Mouse (Mus musculus) kidney, adult 9 months (tissue): ENCODE measurements around the gene Btnl4.
A peak's percentile ranks its signal among the peaks of the same experiment; 100 is the strongest.
"Not testable (repeated sequence)": the region's sequence is repeated elsewhere in the genome, so short reads cannot be mapped to it uniquely, and the experiment has no call there.

ENCODE experiments used
- DNase-seq: peaks from one replicate; pipeline ENCODE4 v3.0.0; 2022

The Btnl4 gene

GRCm38 (mm10) chr17:34477238-34478013 is at the start of gene Btnl4:
Gene Btnl4, minus strand, starts transcription at chr17:34477318.
- not testable (repeated sequence) for DNase-seq

- no peak for DNase-seq
These were observed 41.9 kb upstream of the Btnl4 start for GRCm38 (mm10) chr17:34519001-34519400.

GRCm38 (mm10) chr17:34518571-34518970 is 41.5 kb upstream of the Btnl4 start:
- not testable (repeated sequence) for DNase-seq

DNA sequence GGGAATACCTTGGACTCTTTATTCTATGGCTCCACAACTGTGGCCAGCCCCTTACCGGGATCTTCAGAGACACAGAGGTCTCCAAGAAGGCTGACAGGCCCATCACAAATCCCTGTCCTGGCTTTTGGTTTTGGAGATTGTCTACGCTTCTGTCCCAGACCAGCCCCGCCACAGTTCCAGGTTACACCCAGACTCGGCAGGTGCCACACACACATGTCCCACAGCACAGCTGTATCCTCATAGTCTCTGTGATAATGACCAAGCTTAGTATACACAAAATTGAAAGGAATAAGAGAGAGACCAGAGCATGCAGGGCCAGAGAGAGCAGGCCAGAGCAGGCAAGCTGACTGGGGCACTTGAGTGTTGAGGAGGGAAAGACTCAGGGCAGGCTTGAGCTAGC is 40.7 kb upstream of the Btnl4 start:
- DNase-seq, result no peak

- no peak for DNase-seq
These were observed 40.1 kb upstream of the Btnl4 start, which contains the start of gene Btnl6 for GRCm38 (mm10) chr17:34517252-34517651. Gene Btnl6, minus strand, starts transcription at chr17:34517352.

DNA sequence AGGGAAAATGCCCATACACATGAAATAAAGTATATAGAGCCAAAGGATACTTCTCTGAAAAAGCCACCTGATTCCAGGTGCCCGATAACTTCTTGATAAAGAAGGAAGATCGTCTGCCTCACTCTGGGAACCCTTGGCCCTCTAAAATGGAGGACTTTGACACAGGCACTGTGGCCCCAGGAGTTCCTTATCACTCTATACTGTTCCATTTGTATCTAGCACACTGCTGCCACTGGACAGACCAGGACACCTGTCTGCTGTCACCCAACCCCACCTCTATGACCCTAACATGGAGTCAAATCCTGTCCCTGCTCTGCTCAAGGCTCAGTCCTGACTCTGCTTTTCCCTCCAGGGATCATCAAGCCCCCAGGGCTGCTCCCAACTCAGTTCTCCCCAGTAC is 39.4 kb upstream of the Btnl4 start:
- no peak for DNase-seq

- DNase-seq, result not testable (repeated sequence)
These were observed 34.6 kb upstream of the Btnl4 start for GRCm38 (mm10) chr17:34511723-34512122.

DNA sequence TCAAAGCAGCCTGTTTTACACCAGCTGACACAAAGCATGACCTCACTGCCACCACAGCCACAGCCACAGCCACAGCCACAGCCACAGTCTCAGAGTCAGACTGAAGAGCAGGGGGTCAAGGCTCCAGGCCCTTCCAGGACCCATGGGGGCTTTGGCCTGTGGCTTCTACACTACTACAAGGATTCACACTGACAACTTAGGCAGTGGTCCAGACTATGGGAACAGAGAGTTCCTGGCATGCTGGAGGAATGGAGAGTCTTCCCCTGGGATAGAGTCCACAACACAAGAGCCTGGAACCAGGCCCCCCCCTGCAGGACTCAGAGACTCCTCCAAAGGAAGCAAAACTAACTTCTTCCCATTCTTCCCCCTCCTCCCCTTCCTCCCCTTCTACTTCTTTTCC is 30.5 kb upstream of the Btnl4 start:
- DNase-seq, result no peak

DNA sequence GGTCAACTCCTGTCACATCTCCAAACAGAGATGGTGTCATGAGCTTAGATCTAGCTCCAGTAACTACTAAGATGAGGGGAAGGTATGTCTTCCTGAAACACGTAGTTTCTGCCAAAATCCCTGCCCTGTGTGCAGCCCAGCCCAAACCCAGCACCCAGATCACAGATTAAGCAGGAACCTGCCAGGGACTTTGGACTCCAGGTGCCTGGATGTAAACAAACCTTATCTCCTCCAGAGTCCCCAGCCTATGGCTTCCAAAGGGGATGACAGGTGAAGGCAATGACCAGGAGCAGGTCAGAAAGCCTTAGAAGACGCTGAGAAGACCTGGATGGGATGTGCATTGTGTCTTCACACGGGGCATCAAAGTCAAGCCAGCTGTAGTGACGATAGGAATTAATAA is 20.6 kb upstream of the Btnl4 start:
- not testable (repeated sequence) for DNase-seq

GRCm38 (mm10) chr17:34497319-34497718 is 20.2 kb upstream of the Btnl4 start:
- not testable (repeated sequence) for DNase-seq

DNA sequence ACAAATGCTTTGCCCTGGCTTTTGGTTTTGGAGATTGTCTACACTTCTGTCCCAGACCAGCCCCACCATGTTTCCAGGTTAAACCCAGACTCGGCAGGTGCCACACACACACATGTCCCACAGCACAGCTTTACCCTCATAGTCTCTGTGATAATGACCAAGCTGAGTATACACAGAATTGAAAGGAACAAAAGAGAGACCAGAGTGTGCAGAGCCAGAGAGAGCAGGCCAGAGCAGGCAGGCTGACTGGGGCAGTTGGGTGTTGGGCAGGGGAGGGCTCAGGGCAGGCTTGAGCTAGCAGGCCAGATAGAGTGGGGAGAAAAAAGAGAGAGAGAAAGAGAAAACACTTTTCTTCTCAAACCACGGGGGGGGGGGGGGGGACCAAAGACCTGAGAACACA is 19.4 kb upstream of the Btnl4 start:
- no peak for DNase-seq

GRCm38 (mm10) chr17:34495156-34495555 is 18.0 kb upstream of the Btnl4 start:
- DNase-seq, result not testable (repeated sequence)

GRCm38 (mm10) chr17:34492796-34493195 is 15.7 kb upstream of the Btnl4 start:
- DNase-seq, result no peak

- DNase-seq, result no peak
These were observed 691 bp downstream of the Btnl4 start for GRCm38 (mm10) chr17:34476427-34476826.

DNA sequence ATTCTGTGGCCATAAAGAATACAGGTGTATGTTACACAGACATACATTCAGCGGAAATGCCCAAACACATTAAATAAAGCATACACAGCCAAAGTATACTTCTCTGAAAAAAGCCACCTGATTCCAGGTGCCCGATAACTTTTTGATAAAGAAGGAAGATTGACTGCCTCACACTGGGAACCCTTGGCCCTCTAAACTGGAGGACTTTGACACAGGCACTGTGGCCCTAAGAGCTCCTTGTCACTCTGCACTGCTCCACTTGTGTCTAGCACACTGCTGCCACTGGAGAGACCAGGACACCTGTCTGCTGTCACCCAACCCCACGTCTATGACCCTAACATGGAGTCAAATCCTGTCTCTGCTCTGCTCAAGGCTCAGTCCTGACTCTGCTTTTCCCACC is 2.1 kb downstream of the Btnl4 start:
- no peak for DNase-seq

GRCm38 (mm10) chr17:34470491-34470890 is 6.6 kb downstream of the Btnl4 start:
- peak; percentile 3 for DNase-seq

GRCm38 (mm10) chr17:34465906-34466305 is 11.2 kb downstream of the Btnl4 start:
- not testable (repeated sequence) for DNase-seq

- no peak for DNase-seq
These were observed 17.9 kb downstream of the Btnl4 start for GRCm38 (mm10) chr17:34459255-34459654.

GRCm38 (mm10) chr17:34457668-34458067 is 19.4 kb downstream of the Btnl4 start:
- DNase-seq, result no peak

DNA sequence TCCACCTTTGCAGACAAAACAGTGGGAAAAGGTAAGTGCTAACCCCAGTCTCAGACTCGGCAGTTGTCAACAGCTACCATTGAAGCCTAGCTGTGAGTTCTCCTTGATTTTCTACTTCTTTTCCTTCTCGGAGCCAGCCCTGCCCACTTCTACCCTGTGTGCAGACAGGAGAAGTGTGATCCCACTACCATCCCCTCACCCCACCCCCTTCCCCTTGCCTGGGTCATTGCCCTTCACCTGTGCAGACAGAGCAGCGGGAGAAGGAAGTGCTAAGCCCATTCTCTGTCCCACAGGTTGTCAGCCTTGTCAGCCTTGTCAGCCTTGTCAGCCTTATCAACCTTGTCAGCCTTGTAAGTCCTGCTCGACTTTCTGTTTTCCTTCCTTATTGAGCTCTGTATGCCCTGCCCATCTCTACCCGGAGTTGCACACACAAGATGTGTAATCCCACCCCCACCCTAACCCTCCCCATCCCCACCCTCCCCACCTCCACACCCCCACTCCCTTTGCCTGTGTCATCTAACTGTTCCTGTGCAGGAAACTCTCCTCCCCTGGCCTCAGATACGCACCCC is 28.6 kb downstream of the Btnl4 start:
- DNase-seq, result no peak

- no peak for DNase-seq
These were observed 35.1 kb downstream of the Btnl4 start for GRCm38 (mm10) chr17:34441990-34442389.

DNA sequence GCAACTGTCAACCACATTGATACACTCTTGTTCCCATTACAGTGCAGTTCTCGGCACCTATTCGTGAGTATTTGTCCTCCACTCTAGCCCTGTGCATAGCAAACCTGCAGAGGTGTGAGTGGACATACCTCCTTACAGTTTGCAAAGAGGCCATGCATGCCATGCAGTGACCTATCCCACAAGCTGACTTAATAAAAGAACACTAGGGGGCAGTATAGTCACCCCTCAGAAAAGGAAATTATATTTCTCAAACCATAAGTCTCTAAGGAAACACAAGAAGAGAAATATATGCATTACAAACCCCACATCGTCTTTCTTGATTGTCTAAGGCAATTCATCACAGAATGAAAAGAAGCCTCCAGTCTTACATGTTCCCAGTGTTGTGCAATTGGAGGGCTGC is 37.3 kb downstream of the Btnl4 start:
- DNase-seq, result peak; percentile 18

- no peak for DNase-seq
These were observed 38.5 kb downstream of the Btnl4 start for GRCm38 (mm10) chr17:34438588-34438987.

GRCm38 (mm10) chr17:34437606-34438005 is 39.5 kb downstream of the Btnl4 start:
- no peak for DNase-seq

DNA sequence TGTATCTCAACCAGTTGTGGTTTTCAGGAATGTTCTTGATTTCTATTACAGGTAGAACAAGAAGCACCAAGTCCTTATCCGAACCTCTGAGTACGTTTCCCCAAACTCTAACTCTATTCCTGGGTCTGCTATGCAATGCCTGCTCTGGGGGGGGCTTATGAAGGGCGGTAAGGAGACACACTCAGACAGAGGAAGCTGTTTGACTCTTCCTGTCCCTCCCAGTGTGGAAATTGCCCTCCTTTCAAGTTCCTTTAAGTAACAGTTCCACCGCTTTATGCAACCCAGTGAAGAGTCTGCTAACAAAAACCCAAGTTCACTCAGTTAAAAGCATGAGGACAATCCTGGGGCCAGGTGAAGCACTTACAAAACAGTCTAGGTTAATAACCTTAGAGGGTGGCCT is 40.0 kb downstream of the Btnl4 start:
- DNase-seq, result no peak
